Mouse (Mus musculus) heart, adult 2 months (tissue): ENCODE data around the gene Ttll11. TPM values are rescaled to one million over a fixed set of nuclear protein-coding genes. Genes with fewer than 3 reads are reported as not detected.

Experiments
- DNase-seq, 2 experiments: peaks; one replicate each; pipeline ENCODE4 v3.0.0; 2021
- H3K27ac ChIP-seq: fragments of 200-600 bp; 2 replicates; pipeline ENCODE4 v1.8.1; 2022
- H3K27me3 ChIP-seq: fragments of 200-500 bp; 2 replicates; pipeline ENCODE4 v1.6.1; 2012; ENCODE audit warnings: mild to moderate bottlenecking, low read length, inconsistent platforms, mixed read lengths; ENCODE audit not compliant: control insufficient read depth, insufficient read depth
- H3K36me3 ChIP-seq: fragments of 200-500 bp; 2 replicates; pipeline ENCODE4 v1.6.1; 2012; ENCODE audit warnings: low read length, inconsistent platforms; ENCODE audit not compliant: control insufficient read depth, insufficient read depth
- H3K4me1 ChIP-seq: fragments of 200-500 bp; 2 replicates; pipeline ENCODE4 v1.6.1; 2011; ENCODE audit warnings: low read length; ENCODE audit not compliant: control insufficient read depth, insufficient read depth
- H3K4me3 ChIP-seq: fragments of 200-600 bp; 2 replicates; pipeline ENCODE4 v1.8.1; 2022
- H3K79me2 ChIP-seq: fragments of 200-500 bp; replicated peaks from 2 replicates; pipeline ENCODE4 v1.6.1; 2012; ENCODE audit warnings: mild to moderate bottlenecking, inconsistent platforms, low read length, moderate library complexity, mixed read lengths; ENCODE audit not compliant: control insufficient read depth, insufficient read depth
- H3K9ac ChIP-seq: fragments of 200-500 bp; 2 replicates; pipeline ENCODE4 v1.6.1; 2012; ENCODE audit warnings: low read depth, mild to moderate bottlenecking, control low read depth, inconsistent platforms, low read length, mixed read lengths
- CTCF ChIP-seq: fragments of 200-600 bp; IDR thresholded peaks from 2 replicates; pipeline ENCODE4 v1.8.1; 2022; ENCODE audit warnings: antibody characterized with exemption, mild to moderate bottlenecking, moderate library complexity
- EP300 ChIP-seq: fragments of 200-500 bp; IDR thresholded peaks from 2 replicates; pipeline ENCODE4 v1.6.1; 2011; ENCODE audit warnings: low read depth, low read length, control low read depth; ENCODE audit not compliant: insufficient read depth
- POLR2A ChIP-seq: fragments of 200-500 bp; IDR thresholded peaks from 2 replicates; pipeline ENCODE4 v1.6.1; 2011; ENCODE audit warnings: mild to moderate bottlenecking, low read depth, low read length, control low read depth; ENCODE audit not compliant: insufficient read depth
- WGBS: fragments of 180-500 bp; shearing (Covaris S2); methylation state at CpG from one replicate; pipeline ENCODE4 v1.1.7; 2018; 5-methylcytosine and 5-hydroxymethylcytosine counted together
- intact Hi-C: fragments of 180-260 bp; cut with DNase I; formaldehyde crosslinking; loops from one replicate; pipeline ENCODE4 v1.15.1; 2025
- polyA plus RNA-seq: library from polyadenylated mRNA; depleted of rRNA; stranded (reverse); fragments of >200 nt; gene quantifications from 2 replicates; pipeline ENCODE4 v1.2.3, GENCODE M21; 2012
- total RNA-seq, 2 experiments: library from RNA; stranded (reverse); gene quantifications; 2 replicates each; pipeline ENCODE4 v1.2.3; 2021

The Ttll11 gene
- total and polyA plus RNA-seq, 3 experiments, result 1.2 to 2.2 (median 1.5) TPM

DNA sequence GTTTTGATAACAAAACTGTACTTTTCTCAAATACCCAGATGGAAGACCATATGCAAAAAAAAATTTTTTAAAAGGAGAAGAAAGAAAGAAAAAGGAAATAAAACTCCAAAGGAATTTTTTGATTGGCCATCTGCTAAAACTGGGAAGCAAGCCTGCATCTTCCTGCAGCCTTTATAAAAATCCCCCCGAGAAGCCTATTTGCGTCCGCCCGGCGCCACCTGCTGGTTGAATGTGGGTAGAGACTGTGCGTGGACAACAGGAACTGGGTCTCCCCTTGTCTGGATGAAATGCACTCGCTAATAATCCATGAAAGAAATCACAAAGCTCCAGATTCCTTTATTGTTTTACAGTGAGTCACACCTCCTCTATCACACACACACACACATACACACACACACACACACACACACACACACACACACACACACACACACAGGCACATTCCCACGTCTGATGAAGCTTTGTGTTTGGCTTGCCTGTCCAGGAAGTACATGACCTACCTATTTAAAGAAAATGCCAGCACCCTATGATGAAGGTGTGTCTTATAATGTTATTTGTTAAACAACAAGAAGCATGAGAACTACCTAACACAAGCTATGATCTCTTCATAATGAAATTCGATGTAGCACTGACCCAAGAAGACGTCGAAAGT, 49.1 kb downstream of the Ttll11 start:
- TF ChIP-seq POLR2A (no peak), EP300 (peak; percentile 67; the same call in 1 of the 2 replicates), CTCF (peak; percentile 84)
- peaks cover 4% of the 10 kb centered on the region; the same call in 1 of the 2 replicates for H3K4me1 ChIP-seq
- H3K36me3 ChIP-seq, result no peaks in the 10 kb centered on the region
- H3K27ac ChIP-seq, result no peak overlapping the region
- no peak overlapping the region for H3K9ac ChIP-seq
- H3K27me3 ChIP-seq, result no peaks in the 10 kb centered on the region
- WGBS, result 34% methylated on average over 11 of the region's 11 CpGs
- intact Hi-C loops, result loop anchor here (1.0 to 10.0 kb wide), 4 partner anchors 282 to 636 kb away; no protein-coding TSS in a partner anchor
- peak; percentile 64 to 83 for DNase-seq
- no peak overlapping the region for H3K4me3 ChIP-seq
- H3K79me2 ChIP-seq, result no peaks in the 10 kb centered on the region

DNA sequence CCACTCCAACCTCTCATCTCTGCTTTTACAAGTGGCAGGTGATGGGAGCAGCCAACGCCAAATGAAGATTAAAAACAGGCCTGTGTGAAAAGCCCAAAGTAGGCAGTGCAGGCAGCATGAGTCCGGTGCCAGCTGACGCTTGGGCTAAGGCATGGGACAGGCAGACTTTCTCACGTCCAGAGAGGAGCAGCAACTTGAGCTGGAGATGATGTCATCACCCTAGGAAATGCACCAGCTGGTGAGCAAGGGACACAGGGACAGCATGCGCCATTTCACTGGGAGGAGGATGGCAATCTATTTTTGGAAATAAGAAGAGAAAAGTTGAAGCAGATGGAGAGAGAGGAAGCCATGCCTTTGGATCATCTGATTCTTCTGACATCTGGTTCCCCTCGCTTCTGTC, 51.6 kb downstream of the Ttll11 start:
- H3K4me1 ChIP-seq, result peaks cover 4% of the 10 kb centered on the region; the same call in 1 of the 2 replicates
- no peak overlapping the region for H3K27ac ChIP-seq
- intact Hi-C loops, result no loop called here
- H3K9ac ChIP-seq, result no peak overlapping the region
- H3K79me2 ChIP-seq, result no peaks in the 10 kb centered on the region
- peak; percentile 29 to 43 for DNase-seq
- TF ChIP-seq POLR2A (no peak), EP300 (0 out of 2 replicates have a peak, but pooled peaks have one; percentile 48)
- no peaks in the 10 kb centered on the region for H3K27me3 ChIP-seq
- H3K36me3 ChIP-seq, result no peaks in the 10 kb centered on the region
- H3K4me3 ChIP-seq, result no peak overlapping the region
- 44% methylated on average over 6 of the region's 6 CpGs for WGBS

DNA sequence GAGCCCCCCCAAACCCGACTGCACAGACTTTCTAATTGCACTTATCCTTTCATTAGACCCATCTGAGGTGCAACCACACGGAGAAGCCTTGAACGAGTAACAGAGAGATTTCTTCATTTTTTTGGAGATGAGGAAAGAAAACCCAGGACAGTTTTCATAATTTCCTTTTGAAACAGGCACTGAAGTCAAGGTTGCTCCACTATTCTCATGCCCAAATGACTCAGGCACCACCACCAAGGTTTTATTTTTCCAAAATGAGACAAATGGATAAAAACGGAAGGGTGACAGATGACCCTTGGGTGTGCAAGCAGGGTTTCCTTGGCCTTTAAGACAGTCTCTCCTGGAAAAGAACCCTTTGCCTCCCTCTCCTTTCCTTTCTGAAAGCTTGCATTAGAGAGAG, 54.8 kb downstream of the Ttll11 start:
- no peak for DNase-seq
- 78% methylated on average over 4 of the region's 4 CpGs for WGBS
- H3K36me3 ChIP-seq, result no peaks in the 10 kb centered on the region
- H3K79me2 ChIP-seq, result no peaks in the 10 kb centered on the region
- intact Hi-C loops, result no loop called here
- H3K9ac ChIP-seq, result no peak overlapping the region
- TF ChIP-seq CTCF, result no peak
- no peak for TF ChIP-seq POLR2A
- TF ChIP-seq EP300, result no peak
- no peaks in the 10 kb centered on the region for H3K27me3 ChIP-seq
- no peak overlapping the region for H3K4me3 ChIP-seq
- H3K27ac ChIP-seq, result no peak overlapping the region
- peaks cover 4% of the 10 kb centered on the region; the same call in 1 of the 2 replicates for H3K4me1 ChIP-seq

DNA sequence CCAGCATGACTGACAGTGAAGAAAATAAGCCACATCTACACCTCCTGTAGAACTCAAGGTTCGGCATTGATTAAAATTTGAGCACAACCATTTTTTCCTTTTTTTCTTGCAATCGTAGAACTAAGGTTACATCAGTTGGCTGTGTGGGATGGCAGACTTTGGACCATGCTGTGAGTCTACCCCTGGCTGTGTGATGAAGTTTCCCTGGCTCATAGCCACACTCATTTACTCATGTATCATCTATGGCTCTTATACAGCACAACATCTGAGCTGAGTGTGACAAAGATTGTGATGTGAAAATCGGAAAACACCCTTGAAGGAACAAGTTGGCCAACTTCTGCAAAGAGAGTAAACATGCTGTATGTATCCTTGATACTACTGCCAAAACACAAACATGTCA, 56.8 kb downstream of the Ttll11 start:
- WGBS, result 88% methylated on average over 3 of the region's 3 CpGs

DNA sequence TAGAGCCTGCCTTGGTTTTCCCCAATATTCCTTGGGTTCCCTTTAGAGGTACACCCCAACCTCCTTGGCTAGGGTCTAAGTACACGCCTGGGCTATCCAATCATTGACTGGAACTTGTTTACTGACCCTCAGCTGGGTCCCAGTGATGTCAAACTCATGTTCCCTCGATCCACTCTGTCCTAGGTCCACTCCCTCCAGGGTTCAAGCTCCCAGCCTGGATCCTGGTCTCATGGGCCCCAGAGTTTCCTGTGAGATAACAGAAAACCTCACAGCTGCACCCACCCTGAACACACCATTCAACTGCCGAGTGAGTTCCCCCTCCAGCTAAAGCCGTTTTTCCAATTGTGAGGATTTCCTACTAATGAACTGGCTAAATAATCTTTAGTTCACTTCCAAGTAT, 67.6 kb downstream of the Ttll11 start:
- no peak overlapping the region for H3K4me3 ChIP-seq
- no peaks in the 10 kb centered on the region for H3K4me1 ChIP-seq
- no peak overlapping the region for H3K27ac ChIP-seq
- intact Hi-C loops, result no loop called here
- no peaks in the 10 kb centered on the region for H3K79me2 ChIP-seq
- WGBS, result 41% methylated on average over 4 of the region's 4 CpGs
- no peaks in the 10 kb centered on the region for H3K27me3 ChIP-seq
- TF ChIP-seq EP300 (no peak), POLR2A (no peak), CTCF (no peak)
- H3K9ac ChIP-seq, result no peak overlapping the region
- DNase-seq, result peak in 1 of 2 experiments; percentile 14
- H3K36me3 ChIP-seq, result no peaks in the 10 kb centered on the region

More for the DNA sequence above, 56.8 kb downstream of the Ttll11 start:
- Histone ChIP-seq H3K9ac (no peak overlapping the region), H3K36me3 (no peaks in the 10 kb centered on the region), H3K79me2 (no peaks in the 10 kb centered on the region), H3K27ac (no peak overlapping the region), H3K27me3 (no peaks in the 10 kb centered on the region), H3K4me3 (no peak overlapping the region), H3K4me1 (no peaks in the 10 kb centered on the region; the same call in 1 of the 2 replicates)
- TF ChIP-seq EP300 (no peak), CTCF (no peak), POLR2A (no peak)
- DNase-seq, result no peak
- intact Hi-C loops, result no loop called here

DNA sequence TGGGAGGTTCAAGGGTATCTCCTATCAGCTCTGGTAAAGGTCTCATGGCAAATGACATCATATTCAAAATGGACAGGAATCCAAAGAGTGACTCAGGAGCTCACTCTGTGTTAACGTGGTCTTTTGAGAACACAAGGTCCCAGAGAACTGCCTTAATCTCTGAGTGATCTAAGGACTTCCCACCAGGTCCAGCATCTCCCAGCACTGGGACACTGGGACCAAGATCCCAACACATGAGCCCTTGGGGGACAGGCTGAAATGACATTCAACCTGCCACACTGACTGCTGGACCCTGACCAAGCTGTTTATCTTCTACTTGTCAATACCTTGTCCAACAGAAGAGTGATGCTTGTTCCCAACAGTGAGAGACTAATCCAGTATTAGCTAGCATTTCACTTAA, 68.0 kb downstream of the Ttll11 start:
- no peak overlapping the region for H3K9ac ChIP-seq
- intact Hi-C loops, result no loop called here
- 0 out of 2 replicates have a peak, but pooled peaks cover 2% of the 10 kb centered on the region for H3K4me1 ChIP-seq
- H3K27ac ChIP-seq, result no peak overlapping the region
- H3K79me2 ChIP-seq, result no peaks in the 10 kb centered on the region
- H3K4me3 ChIP-seq, result no peak overlapping the region
- TF ChIP-seq POLR2A, result no peak
- no peak for TF ChIP-seq CTCF
- no peak for TF ChIP-seq EP300
- no peaks in the 10 kb centered on the region; the same call in 1 of the 2 replicates for H3K36me3 ChIP-seq
- H3K27me3 ChIP-seq, result no peaks in the 10 kb centered on the region
- no peak for DNase-seq
- WGBS, result 56% methylated on average over 1 of the region's 1 CpGs
